Mouse (Mus musculus) limb, embryonic 11.5 days (tissue): ENCODE measurements at regions not wholly inside any gene's neighbourhood (a gene's known extent, or its start where the extent isn't known, plus 50 kb on each side); places are given as distances from the start of the nearest gene placed in this dataset.
A peak's percentile ranks its signal among the peaks of the same experiment; 100 is the strongest.
"Not testable (repeated sequence)": the region's sequence is repeated elsewhere in the genome, so short reads cannot be mapped to it uniquely, and the experiment has no call there.

Source experiments
- ATAC-seq: fragments of 200-750 bp; cut with Nextera tagmentation; 2 replicates; pipeline ENCODE4 v1.8.0; 2017; ENCODE audit warnings: low read depth; ENCODE audit not compliant: insufficient number of reproducible peaks, low FRiP score, low TSS enrichment
- DNase-seq: peaks from one replicate; pipeline ENCODE4 v3.0.0-alpha.2; 2015; ENCODE audit warnings: low spot score
- H3K27ac ChIP-seq: fragments of 300-500 bp; sonication (generic); replicated peaks from 2 replicates; pipeline ENCODE4 v1.5.1; 2014; ENCODE audit warnings: low read depth, mild to moderate bottlenecking, low read length
- H3K27me3 ChIP-seq: fragments of 300-500 bp; sonication (generic); 2 replicates; pipeline ENCODE4 v1.6.1; 2014; ENCODE audit warnings: mild to moderate bottlenecking, low read length, mixed read lengths; ENCODE audit not compliant: control insufficient read depth, insufficient read depth
- H3K36me3 ChIP-seq: fragments of 300-500 bp; sonication (generic); 2 replicates; pipeline ENCODE4 v1.6.1; 2014; ENCODE audit warnings: mild to moderate bottlenecking, low read length, moderate library complexity, mixed read lengths; ENCODE audit not compliant: control insufficient read depth, insufficient read depth
- H3K4me1 ChIP-seq: fragments of 300-500 bp; sonication (generic); 2 replicates; pipeline ENCODE4 v1.6.1; 2014; ENCODE audit warnings: low read length, mixed read lengths; ENCODE audit not compliant: control insufficient read depth, insufficient read depth
- H3K4me2 ChIP-seq: fragments of 300-500 bp; sonication (generic); 2 replicates; pipeline ENCODE4 v1.6.1; 2014; ENCODE audit warnings: low read depth, mild to moderate bottlenecking, moderate library complexity; ENCODE audit not compliant: severe bottlenecking
- H3K4me3 ChIP-seq: fragments of 300-500 bp; sonication (generic); 2 replicates; pipeline ENCODE4 v1.5.1; 2014; ENCODE audit warnings: low read depth, low read length
- H3K9ac ChIP-seq: fragments of 300-500 bp; sonication (generic); 2 replicates; pipeline ENCODE4 v1.6.1; 2014; ENCODE audit warnings: mild to moderate bottlenecking, low read length
- H3K9me3 ChIP-seq: fragments of 300-500 bp; sonication (generic); 2 replicates; pipeline ENCODE4 v1.6.1; 2016; ENCODE audit warnings: low read length; ENCODE audit not compliant: control insufficient read depth
- WGBS: fragments of 180-500 bp; shearing (Covaris S2); extraction: QIAGEN DNeasy Blood & Tissue Kit; methylation state at CpG from one replicate; pipeline ENCODE4 v1.1.7; 2014; 5-methylcytosine and 5-hydroxymethylcytosine counted together

DNA sequence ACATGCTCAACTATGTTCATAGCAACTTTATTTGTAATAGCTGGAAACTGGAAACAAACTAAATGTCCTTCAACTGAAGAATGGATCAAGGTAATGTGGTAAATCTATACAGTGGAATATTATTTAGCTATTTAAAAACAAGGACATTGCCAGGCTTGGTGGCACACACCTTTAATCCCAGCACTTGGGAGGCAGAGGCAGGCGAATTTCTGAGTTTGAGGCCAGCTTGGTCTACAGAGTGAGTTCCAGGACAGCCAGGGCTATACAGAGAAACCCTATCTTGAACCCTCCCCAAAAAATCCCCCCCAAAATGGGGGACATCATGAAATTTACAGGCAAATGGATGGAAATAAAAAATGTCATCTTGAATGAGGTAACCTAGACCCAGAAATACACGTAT, 213.6 kb downstream of the Gm31371 start:
- H3K9ac ChIP-seq, H3K4me1 ChIP-seq, H3K4me3 ChIP-seq, H3K27ac ChIP-seq, H3K27me3 ChIP-seq, H3K36me3 ChIP-seq, ATAC-seq, H3K4me2 ChIP-seq, DNase-seq, H3K9me3 ChIP-seq: not testable (repeated sequence)
- WGBS: 81% methylated on average over 2 of the region's 2 CpGs

DNA sequence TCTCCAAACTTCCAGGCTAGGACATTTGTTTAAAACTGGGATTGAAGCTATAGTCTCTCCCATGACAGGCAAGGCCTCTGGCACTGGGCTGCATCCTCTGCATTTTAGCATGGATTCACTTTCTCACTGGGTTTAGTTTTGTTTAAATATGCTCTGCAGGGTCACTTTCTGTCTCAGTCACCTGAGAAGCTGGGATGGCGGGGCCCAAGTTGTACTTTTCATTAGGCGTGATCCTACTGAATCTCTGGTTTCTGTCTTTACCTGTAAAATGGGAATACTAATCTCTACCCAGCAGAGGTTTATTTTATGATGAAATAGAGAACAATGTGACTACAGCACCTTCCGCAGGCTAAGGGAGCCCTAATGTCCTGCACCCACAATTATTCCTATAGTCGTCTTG, 216.4 kb downstream of the Gm31371 start:
- H3K4me2 ChIP-seq, H3K27ac ChIP-seq, H3K9ac ChIP-seq, H3K4me1 ChIP-seq, H3K9me3 ChIP-seq, H3K36me3 ChIP-seq, ATAC-seq, H3K27me3 ChIP-seq, H3K4me3 ChIP-seq: not testable (repeated sequence)
- WGBS: 82% methylated on average over 3 of the region's 4 CpGs
- peak; percentile 3 for DNase-seq

DNA sequence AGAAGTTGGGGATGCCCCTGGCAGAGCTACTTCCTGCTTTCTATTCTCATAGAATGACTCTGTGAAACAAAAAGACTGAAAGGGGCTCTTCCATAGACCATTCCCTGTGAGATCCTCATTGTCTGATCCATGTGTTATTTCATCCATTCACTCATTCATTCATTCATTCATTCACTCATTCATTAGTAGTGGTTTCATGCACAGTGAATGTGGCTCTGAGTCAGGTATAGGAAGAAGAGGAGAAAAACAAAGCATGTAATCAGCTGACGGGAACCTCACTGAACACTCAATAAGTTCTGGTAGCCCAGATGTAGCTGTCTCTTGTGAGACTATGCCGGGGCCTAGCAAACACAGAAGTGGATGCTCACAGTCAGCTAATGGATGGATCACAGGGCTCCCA, 217.0 kb downstream of the Gm31371 start:
- H3K4me3 ChIP-seq, H3K4me1 ChIP-seq, H3K36me3 ChIP-seq, H3K27ac ChIP-seq, H3K9ac ChIP-seq, DNase-seq, H3K9me3 ChIP-seq, ATAC-seq, H3K4me2 ChIP-seq, H3K27me3 ChIP-seq: not testable (repeated sequence)
- WGBS: 91% methylated on average over 2 of the region's 2 CpGs

DNA sequence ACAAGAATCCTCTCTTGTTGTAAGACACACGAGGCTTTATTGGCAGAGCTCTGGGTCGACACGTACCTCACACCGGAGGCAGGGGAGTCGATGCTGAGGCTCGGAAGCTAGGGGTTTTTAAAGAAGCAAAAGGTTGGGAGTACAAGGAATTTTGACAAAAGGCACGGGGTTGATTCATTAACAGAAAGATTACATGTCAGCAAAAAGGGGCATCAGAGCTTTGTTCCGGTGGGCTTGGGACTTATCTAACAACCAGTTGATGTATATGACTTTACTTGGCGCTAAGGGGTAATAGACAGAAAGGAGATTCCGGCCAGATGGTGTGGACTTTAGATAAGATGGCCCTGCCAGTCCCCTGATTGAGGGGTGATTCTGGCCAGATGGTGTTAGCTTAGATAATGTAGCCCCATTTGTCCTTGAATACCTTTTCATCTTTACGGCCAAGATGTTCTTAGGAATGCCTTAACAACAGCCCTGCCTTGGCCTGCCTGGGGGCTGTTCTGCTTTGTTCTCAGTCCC, 218.3 kb downstream of the Gm31371 start:
- DNase-seq: peak; percentile 21
- H3K9ac ChIP-seq, H3K9me3 ChIP-seq, ATAC-seq, H3K4me1 ChIP-seq, H3K27me3 ChIP-seq, H3K36me3 ChIP-seq, H3K4me2 ChIP-seq, H3K27ac ChIP-seq, H3K4me3 ChIP-seq: not testable (repeated sequence)
- WGBS: 96% methylated on average over 9 of the region's 11 CpGs

DNA sequence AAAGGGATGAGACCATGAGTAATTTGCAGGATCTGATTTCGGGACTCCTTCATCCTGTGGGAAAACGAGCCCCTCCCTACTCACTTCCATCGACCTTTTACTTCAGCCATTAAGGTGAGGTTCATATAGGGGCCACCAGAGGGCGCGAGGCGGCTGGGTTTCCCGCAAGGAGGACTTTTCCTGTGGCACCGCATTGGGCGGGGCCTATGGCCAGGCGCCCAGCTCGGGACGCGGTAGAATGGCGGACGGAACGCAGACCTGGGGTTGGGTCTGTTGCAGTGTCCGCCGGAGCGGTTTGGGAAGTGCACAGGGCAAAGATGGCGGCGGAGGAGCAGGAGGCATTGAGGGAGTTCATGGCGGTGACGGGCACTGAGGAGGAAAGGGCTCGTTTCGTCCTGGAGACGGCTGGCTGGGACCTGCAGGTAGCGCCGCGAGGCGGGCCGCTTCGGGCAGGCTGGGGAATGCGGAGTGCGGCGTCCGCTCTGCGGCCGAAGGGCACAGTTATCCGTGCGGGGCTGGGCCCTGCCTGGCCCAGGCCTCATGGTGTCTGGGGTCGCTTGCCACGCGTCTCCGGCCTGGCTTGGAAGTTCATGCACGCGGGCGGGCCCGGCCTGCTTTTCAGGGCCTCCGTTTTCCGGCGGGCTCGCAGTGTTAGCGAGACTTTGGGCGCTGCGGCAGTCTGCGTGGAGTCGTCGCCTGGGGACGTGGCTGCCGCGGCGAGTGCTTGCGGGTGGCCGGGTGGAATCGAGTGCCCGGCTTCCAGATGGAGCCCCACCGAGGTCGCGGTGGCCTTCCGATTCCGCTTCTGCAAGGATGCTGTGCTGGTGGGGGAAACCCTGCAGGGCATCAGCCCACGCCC, 219.1 kb downstream of the Gm31371 start:
- H3K4me2 ChIP-seq: peak overlapping the region; percentile 20; the same call in 1 of the 2 replicates

DNA sequence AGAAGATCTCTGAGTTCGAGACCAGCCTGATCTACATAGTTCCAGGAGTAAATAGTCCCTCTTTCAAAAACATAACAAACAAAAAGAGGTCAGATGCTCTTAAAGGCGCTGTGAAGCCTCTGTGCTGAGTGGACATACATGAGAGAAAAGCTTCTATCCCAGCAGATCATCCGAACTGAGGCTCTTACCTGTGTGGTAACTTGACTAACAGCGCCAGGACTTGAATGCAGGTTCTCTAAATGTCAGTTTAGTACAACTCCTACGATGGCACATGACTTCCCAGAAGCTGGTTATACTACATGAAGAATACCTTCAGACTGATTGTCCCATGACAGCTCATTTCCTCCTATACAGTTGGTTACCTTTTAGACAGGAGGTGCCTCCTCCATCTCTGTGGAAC, 220.4 kb downstream of the Gm31371 start:
- not testable (repeated sequence) for H3K9ac ChIP-seq, H3K36me3 ChIP-seq, ATAC-seq, H3K4me2 ChIP-seq, H3K4me1 ChIP-seq, H3K27me3 ChIP-seq, H3K9me3 ChIP-seq, DNase-seq, H3K4me3 ChIP-seq, H3K27ac ChIP-seq
- 89% methylated on average over 5 of the region's 5 CpGs for WGBS

More for the DNA sequence above, 219.1 kb downstream of the Gm31371 start:
- H3K9me3 ChIP-seq, H3K4me1 ChIP-seq, H3K27ac ChIP-seq, H3K27me3 ChIP-seq, H3K36me3 ChIP-seq: not testable (repeated sequence)
- peak overlapping the region; percentile 51 for H3K4me3 ChIP-seq
- DNase-seq (peak; percentile 95), ATAC-seq (peak; percentile 98)
- H3K9ac ChIP-seq: peak overlapping the region; percentile 85
- WGBS: 10% methylated on average over 56 of the region's 72 CpGs

DNA sequence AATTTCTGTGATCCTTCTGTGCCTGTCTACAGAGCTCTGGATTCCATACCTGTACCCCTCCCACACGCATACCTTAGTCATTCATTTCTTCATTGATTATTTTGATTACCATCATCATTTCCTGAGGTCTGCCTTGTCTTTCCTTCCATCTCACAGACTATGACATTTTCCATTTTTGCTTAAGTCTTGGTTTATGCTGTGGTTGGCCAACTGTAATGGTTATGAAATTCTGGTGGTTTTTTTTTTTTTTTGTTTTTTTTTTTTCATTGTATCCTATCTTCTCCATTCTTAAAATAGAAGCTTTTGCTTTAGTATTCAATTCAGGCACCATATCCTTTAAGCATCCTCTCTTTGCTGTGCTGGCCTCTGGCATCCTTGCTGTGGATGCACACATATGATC, 227.4 kb downstream of the Gm15319 start:
- not testable (repeated sequence) for DNase-seq, H3K4me1 ChIP-seq, H3K4me3 ChIP-seq, H3K27me3 ChIP-seq, H3K9me3 ChIP-seq, H3K4me2 ChIP-seq, H3K27ac ChIP-seq, H3K9ac ChIP-seq, ATAC-seq, H3K36me3 ChIP-seq
- WGBS: no CpG with 5 or more reads among the region's 1 CpGs

DNA sequence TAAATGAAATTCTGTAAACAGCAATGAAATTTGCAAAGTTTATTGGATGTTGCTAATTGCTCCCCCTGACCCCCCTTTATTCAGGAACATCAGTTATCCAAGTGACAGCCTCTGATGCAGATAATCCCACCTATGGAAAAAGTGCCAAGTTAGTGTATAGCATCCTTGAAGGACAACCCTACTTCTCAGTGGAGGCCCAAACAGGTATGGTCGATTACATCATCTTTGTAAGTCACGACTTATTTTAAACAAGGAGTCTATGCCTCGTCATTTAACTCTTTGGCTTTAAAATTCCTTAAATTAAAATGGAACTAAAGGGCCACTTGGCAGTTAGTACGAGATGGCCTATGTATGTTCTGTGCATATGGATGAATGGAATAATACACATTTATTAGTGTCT, 217.6 kb downstream of the Gm15319 start:
- H3K9ac ChIP-seq, H3K4me3 ChIP-seq, H3K36me3 ChIP-seq, ATAC-seq, H3K27me3 ChIP-seq, H3K27ac ChIP-seq, DNase-seq, H3K9me3 ChIP-seq, H3K4me1 ChIP-seq, H3K4me2 ChIP-seq: not testable (repeated sequence)
- WGBS: 89% methylated on average over 4 of the region's 4 CpGs
